Mouse (Mus musculus): ENCODE data around the gene Ppp2r5b. TPM values are rescaled to one million over a fixed set of nuclear protein-coding genes. Genes with fewer than 3 reads are reported as not detected.

The Ppp2r5b gene
- polyA plus RNA-seq, 1 experiment from 2014 or later = 25.0 TPM

- no peak overlapping the region for H3K9ac ChIP-seq (replicated peaks; ENCODE audit: low read length)
- ATAC-seq (replicated peaks; ENCODE audit: insufficient number of reproducible peaks, low FRiP score, low TSS enrichment, low read depth) (0 out of 2 replicates have a peak, but pooled peaks have one; percentile 32), DNase-seq (ENCODE audit: low spot score) (no peak)
- H3K27ac ChIP-seq (replicated peaks; ENCODE audit: low read depth, low read length) = no peak overlapping the region
- no peaks in the 10 kb centered on the region for H3K27me3 ChIP-seq (ENCODE audit: control insufficient read depth, insufficient read depth, low read length)
- peaks cover 2% of the 10 kb centered on the region; the same call in 1 of the 2 replicates for H3K36me3 ChIP-seq (replicated peaks; ENCODE audit: control insufficient read depth, insufficient read depth, low read depth, low read length)
- H3K9me3 ChIP-seq (replicated peaks; ENCODE audit: control insufficient read depth, low read length) = no peaks in the 10 kb centered on the region
- WGBS = 86% methylated on average over 14 of the region's 14 CpGs
- no peaks in the 10 kb centered on the region for H3K4me1 ChIP-seq (ENCODE audit: control insufficient read depth, insufficient read depth, low read length)
- no peak overlapping the region for H3K4me3 ChIP-seq (ENCODE audit: low read depth, low read length)
- H3K4me2 ChIP-seq (ENCODE audit: low read depth, low read length) = no peak overlapping the region
Observed at GRCm38 (mm10) chr19:6226763-6227162, 8.9 kb downstream of the Ppp2r5b start.

DNA sequence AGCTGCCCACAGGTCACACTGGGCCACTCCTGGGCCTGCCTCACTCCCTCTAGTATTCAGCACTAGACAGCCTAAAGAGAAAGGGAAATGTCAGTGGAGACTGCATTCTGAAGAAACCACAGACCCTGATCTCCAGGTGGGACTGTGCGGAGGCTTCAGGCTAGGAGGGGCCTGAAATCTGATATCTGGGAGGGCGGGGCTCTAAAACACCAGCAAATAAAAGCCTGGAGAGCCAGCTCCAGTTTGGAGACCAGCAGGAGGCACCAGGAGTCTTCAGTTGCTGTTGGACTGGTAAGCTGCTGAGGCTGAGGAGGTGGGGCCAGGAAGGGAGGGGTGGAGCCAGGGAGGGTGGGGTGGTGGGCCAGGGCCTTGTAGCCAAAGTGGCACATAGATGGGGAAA lies 9.5 kb downstream of the Ppp2r5b start, which contains the start of gene Gpha2:
Gene Gpha2 (plus strand): TSS at position 246 of the 400 bp plus-strand sequence.
- no peaks in the 10 kb centered on the region for H3K4me1 ChIP-seq (ENCODE audit: control insufficient read depth, insufficient read depth, low read length)
- H3K36me3 ChIP-seq (replicated peaks; ENCODE audit: control insufficient read depth, insufficient read depth, low read depth, low read length) = peaks cover 2% of the 10 kb centered on the region; the same call in 1 of the 2 replicates
- no peak within 1 kb of the TSS for H3K9ac ChIP-seq (replicated peaks; ENCODE audit: low read length)
- 3% methylated on average over 2 of the region's 2 CpGs for WGBS
- H3K27me3 ChIP-seq (ENCODE audit: control insufficient read depth, insufficient read depth, low read length) = no peaks in the 10 kb centered on the region
- no peak within 1 kb of the TSS for H3K4me2 ChIP-seq (ENCODE audit: low read depth, low read length)
- H3K4me3 ChIP-seq (ENCODE audit: low read depth, low read length) = no peak within 1 kb of the TSS
- H3K9me3 ChIP-seq (replicated peaks; ENCODE audit: control insufficient read depth, low read length) = no peaks in the 10 kb centered on the region
- 0 out of 2 replicates have a peak, but pooled peaks have one; percentile 29 for ATAC-seq (replicated peaks; ENCODE audit: insufficient number of reproducible peaks, low FRiP score, low TSS enrichment, low read depth)
- H3K27ac ChIP-seq (replicated peaks; ENCODE audit: low read depth, low read length) = no peak within 1 kb of the TSS; the same call in 1 of the 2 replicates
- peak; percentile 72 for DNase-seq (ENCODE audit: low spot score)

DNA sequence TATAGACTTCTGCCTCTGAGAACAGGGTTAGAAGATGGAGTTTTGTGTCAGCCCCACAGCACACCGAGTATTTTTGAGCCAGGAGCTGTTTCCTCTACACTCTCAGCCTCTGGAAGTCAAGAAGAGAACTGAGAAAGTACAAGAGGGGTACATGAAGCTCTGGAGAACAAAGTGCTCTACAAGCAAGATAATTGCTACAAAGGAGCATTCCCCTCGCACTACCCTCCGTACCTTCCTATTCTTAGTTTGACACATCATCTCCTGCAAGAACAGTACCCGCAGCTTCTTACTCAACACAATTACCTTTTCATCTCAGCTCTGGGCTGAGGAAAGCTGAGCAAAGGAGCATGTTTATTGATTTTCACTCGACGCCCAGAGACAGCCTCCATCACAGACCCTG lies 17.1 kb downstream of the Ppp2r5b start:
- no peaks in the 10 kb centered on the region for H3K27me3 ChIP-seq (ENCODE audit: control insufficient read depth, insufficient read depth, low read length)
- ATAC-seq (replicated peaks; ENCODE audit: insufficient number of reproducible peaks, low FRiP score, low TSS enrichment, low read depth) = no peak
- no peak overlapping the region for H3K4me3 ChIP-seq (ENCODE audit: low read depth, low read length)

GRCm38 (mm10) chr19:6216046-6216705 lies 19.5 kb downstream of the Ppp2r5b start:
- Histone ChIP-seq H3K4me1 (ENCODE audit: control insufficient read depth, insufficient read depth, low read length) (no peaks in the 10 kb centered on the region), H3K9ac (replicated peaks; ENCODE audit: low read length) (no peak overlapping the region), H3K36me3 (replicated peaks; ENCODE audit: control insufficient read depth, insufficient read depth, low read depth, low read length) (no peaks in the 10 kb centered on the region), H3K27me3 (ENCODE audit: control insufficient read depth, insufficient read depth, low read length) (no peaks in the 10 kb centered on the region), H3K4me3 (ENCODE audit: low read depth, low read length) (no peak overlapping the region), H3K4me2 (ENCODE audit: low read depth, low read length) (no peak overlapping the region), H3K9me3 (replicated peaks; ENCODE audit: control insufficient read depth, low read length) (no peaks in the 10 kb centered on the region), H3K27ac (replicated peaks; ENCODE audit: low read depth, low read length) (no peak overlapping the region)
- 79% methylated on average over 6 of the region's 6 CpGs for WGBS
- ATAC-seq (replicated peaks; ENCODE audit: insufficient number of reproducible peaks, low FRiP score, low TSS enrichment, low read depth) = no peak
- DNase-seq (ENCODE audit: low spot score) = no peak

More for the DNA sequence above, 17.1 kb downstream of the Ppp2r5b start:
- 72% methylated on average over 6 of the region's 6 CpGs for WGBS
- Histone ChIP-seq H3K36me3 (replicated peaks; ENCODE audit: control insufficient read depth, insufficient read depth, low read depth, low read length) (no peaks in the 10 kb centered on the region), H3K27ac (replicated peaks; ENCODE audit: low read depth, low read length) (no peak overlapping the region), H3K9me3 (replicated peaks; ENCODE audit: control insufficient read depth, low read length) (no peaks in the 10 kb centered on the region), H3K9ac (replicated peaks; ENCODE audit: low read length) (no peak overlapping the region), H3K4me2 (ENCODE audit: low read depth, low read length) (no peak overlapping the region), H3K4me1 (ENCODE audit: control insufficient read depth, insufficient read depth, low read length) (no peaks in the 10 kb centered on the region)
- no peak for DNase-seq (ENCODE audit: low spot score)

- no peak overlapping the region for H3K9ac ChIP-seq (replicated peaks; ENCODE audit: low read length)
- H3K36me3 ChIP-seq (replicated peaks; ENCODE audit: control insufficient read depth, insufficient read depth, low read depth, low read length) = no peaks in the 10 kb centered on the region
- no peaks in the 10 kb centered on the region for H3K27me3 ChIP-seq (ENCODE audit: control insufficient read depth, insufficient read depth, low read length)
- H3K27ac ChIP-seq (replicated peaks; ENCODE audit: low read depth, low read length) = no peak overlapping the region
- H3K4me1 ChIP-seq (ENCODE audit: control insufficient read depth, insufficient read depth, low read length) = no peaks in the 10 kb centered on the region
- no peaks in the 10 kb centered on the region for H3K9me3 ChIP-seq (replicated peaks; ENCODE audit: control insufficient read depth, low read length)
- ATAC-seq (replicated peaks; ENCODE audit: insufficient number of reproducible peaks, low FRiP score, low TSS enrichment, low read depth) (no peak), DNase-seq (ENCODE audit: low spot score) (no peak)
- 65% methylated on average over 5 of the region's 5 CpGs for WGBS
- no peak overlapping the region for H3K4me2 ChIP-seq (ENCODE audit: low read depth, low read length)
- H3K4me3 ChIP-seq (ENCODE audit: low read depth, low read length) = no peak overlapping the region
Observed at GRCm38 (mm10) chr19:6206716-6207115, 29.0 kb downstream of the Ppp2r5b start.

GRCm38 (mm10) chr19:6204265-6204664 lies 31.4 kb downstream of the Ppp2r5b start:
- ATAC-seq (replicated peaks; ENCODE audit: insufficient number of reproducible peaks, low FRiP score, low TSS enrichment, low read depth) (no peak), DNase-seq (ENCODE audit: low spot score) (no peak)
- H3K27ac ChIP-seq (replicated peaks; ENCODE audit: low read depth, low read length) = no peak overlapping the region
- H3K27me3 ChIP-seq (ENCODE audit: control insufficient read depth, insufficient read depth, low read length) = no peaks in the 10 kb centered on the region
- no peaks in the 10 kb centered on the region for H3K4me1 ChIP-seq (ENCODE audit: control insufficient read depth, insufficient read depth, low read length)
- no peaks in the 10 kb centered on the region for H3K36me3 ChIP-seq (replicated peaks; ENCODE audit: control insufficient read depth, insufficient read depth, low read depth, low read length)
- no peak overlapping the region for H3K4me3 ChIP-seq (ENCODE audit: low read depth, low read length)
- H3K4me2 ChIP-seq (ENCODE audit: low read depth, low read length) = no peak overlapping the region
- no peak overlapping the region for H3K9ac ChIP-seq (replicated peaks; ENCODE audit: low read length)
- 82% methylated on average over 2 of the region's 2 CpGs for WGBS
- no peaks in the 10 kb centered on the region for H3K9me3 ChIP-seq (replicated peaks; ENCODE audit: control insufficient read depth, low read length)

DNA sequence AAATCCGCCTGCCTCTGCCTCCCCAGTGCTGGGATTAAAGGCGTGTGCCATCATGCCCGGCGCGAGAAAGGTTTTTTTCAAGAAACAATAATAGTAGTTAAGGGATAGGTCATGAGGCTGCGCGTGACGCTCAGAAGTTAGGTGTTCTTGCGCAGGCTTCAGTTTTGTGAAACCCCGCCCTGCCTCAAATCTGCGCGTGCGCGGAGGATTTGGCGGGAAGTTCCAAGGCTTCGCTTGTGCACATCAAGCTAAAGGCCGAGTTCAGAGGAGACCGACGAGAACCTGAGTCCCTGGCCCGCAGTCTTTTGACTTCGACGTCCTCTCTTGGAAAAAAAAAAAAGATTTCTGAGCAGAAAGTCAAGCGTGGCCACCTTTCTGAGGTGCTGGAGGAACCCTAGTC lies 51.5 kb downstream of the Ppp2r5b start, which contains the start of gene Majin:
Gene Majin (plus strand): TSS at position 258 of the 400 bp plus-strand sequence.
- H3K27me3 ChIP-seq (ENCODE audit: control insufficient read depth, insufficient read depth, low read length) = no peaks in the 10 kb centered on the region
- H3K27ac ChIP-seq (replicated peaks; ENCODE audit: low read depth, low read length) = no peak within 1 kb of the TSS
- no peaks in the 10 kb centered on the region for H3K4me1 ChIP-seq (ENCODE audit: control insufficient read depth, insufficient read depth, low read length)
- DNase-seq (ENCODE audit: low spot score) (no peak), ATAC-seq (replicated peaks; ENCODE audit: insufficient number of reproducible peaks, low FRiP score, low TSS enrichment, low read depth) (no peak)
- H3K4me3 ChIP-seq (ENCODE audit: low read depth, low read length) = no peak within 1 kb of the TSS
- no peak within 1 kb of the TSS for H3K4me2 ChIP-seq (ENCODE audit: low read depth, low read length)
- H3K9me3 ChIP-seq (replicated peaks; ENCODE audit: control insufficient read depth, low read length) = no peaks in the 10 kb centered on the region
- no peaks in the 10 kb centered on the region for H3K36me3 ChIP-seq (replicated peaks; ENCODE audit: control insufficient read depth, insufficient read depth, low read depth, low read length)
- 88% methylated on average over 23 of the region's 23 CpGs for WGBS
- no peak within 1 kb of the TSS for H3K9ac ChIP-seq (replicated peaks; ENCODE audit: low read length)

- ATAC-seq (replicated peaks; ENCODE audit: insufficient number of reproducible peaks, low FRiP score, low TSS enrichment, low read depth) (no peak), DNase-seq (ENCODE audit: low spot score) (no peak)
- Histone ChIP-seq H3K27me3 (ENCODE audit: control insufficient read depth, insufficient read depth, low read length) (no peaks in the 10 kb centered on the region), H3K4me2 (ENCODE audit: low read depth, low read length) (no peak overlapping the region), H3K4me1 (ENCODE audit: control insufficient read depth, insufficient read depth, low read length) (no peaks in the 10 kb centered on the region), H3K9ac (replicated peaks; ENCODE audit: low read length) (no peak overlapping the region), H3K4me3 (ENCODE audit: low read depth, low read length) (no peak overlapping the region), H3K27ac (replicated peaks; ENCODE audit: low read depth, low read length) (no peak overlapping the region), H3K36me3 (replicated peaks; ENCODE audit: control insufficient read depth, insufficient read depth, low read depth, low read length) (no peaks in the 10 kb centered on the region), H3K9me3 (replicated peaks; ENCODE audit: control insufficient read depth, low read length) (no peaks in the 10 kb centered on the region)
- WGBS = 16% methylated on average over 3 of the region's 3 CpGs
Observed at GRCm38 (mm10) chr19:6182534-6182933, 53.1 kb downstream of the Ppp2r5b start.
